Comparison of ENCODE assay signal across 29 mouse cellular contexts in genomic region chr1:80628054-80628453, GRCm38 (mm10).
DNase-seq lines count a peak whose midpoint lies in the region; ATAC-seq and TF ChIP-seq lines count a peak whose summit lies in the region.
"Had no signal": no experiment of that assay in that cellular context is flagged by ENCODE, and none has a peak within 500 bp of the region (broad histone marks: within the 10 kb centered on the region; RNA-seq: fewer than 3 reads in every experiment).

No protein-coding gene starts in this region.

- H3K27me3 ChIP-seq in splenic B cell, adult 2 months (ENCODE audit: control insufficient read depth, insufficient read depth, low read length, poor library complexity, severe bottlenecking) = no peaks in the 10 kb centered on the region
- H3K27me3 ChIP-seq: CH12.LX; embryonic facial prominence, embryonic 13.5 days; forebrain, embryonic 12.5 days; forebrain, embryonic 15.5 days; heart, embryonic 12.5 days; heart, embryonic 15.5 days; Patski had no signal

- H3K27ac ChIP-seq in bone marrow macrophage, adult 2 months (ENCODE audit: insufficient read depth, low read depth, low read length) = peak overlapping the region; percentile 32; the same call in 1 of the 2 replicates
- H3K27ac ChIP-seq: embryonic facial prominence, embryonic 10.5 days; embryonic facial prominence, embryonic 13.5 days; forebrain, embryonic 12.5 days; forebrain, embryonic 15.5 days; heart, embryonic 15.5 days; hindbrain, embryonic 14.5 days had no signal

- ATAC-seq in hematopoietic stem cell, adult 5-6 weeks (replicated peaks in 1 of 2; ENCODE audit: insufficient read depth in 1 of 2, low FRiP score in 2 of 2, low TSS enrichment in 1 of 2, low read depth in 1 of 2, poor library complexity in 2 of 2, severe bottlenecking in 2 of 2) = peak; percentile 51 to 62; a peak in 3 of 4 replicates
- ATAC-seq: forebrain, embryonic 15.5 days; Patski had no signal

- no peak for TF ChIP-seq POLR2A in bone marrow macrophage, adult 2 months (IDR thresholded peaks at IDR 0.05; ENCODE audit: borderline replicate concordance, low read depth, low read length)

- H3K4me3 ChIP-seq in bone marrow macrophage, adult 2 months (ENCODE audit: insufficient read depth, low read length) = no peak overlapping the region
- H3K4me3 ChIP-seq: embryonic facial prominence, embryonic 10.5 days; embryonic facial prominence, embryonic 13.5 days; erythroblast, embryonic 14.5 days; forebrain, embryonic 12.5 days; forebrain, embryonic 15.5 days; heart, embryonic 12.5 days; heart, embryonic 15.5 days had no signal

- peak; percentile 61 to 70 for DNase-seq in spleen, postnatal 36 days (ENCODE audit: low spot score in 2 of 2)
- no peak for DNase-seq in spleen, postnatal 10 days (ENCODE audit: low spot score in 2 of 2)
- DNase-seq in splenic B cell, adult 2 months (ENCODE audit: low read depth, low spot score) = peak; percentile 56
- no peak for DNase-seq in layer of hippocampus, adult 11-12 months (ENCODE audit: low spot score)
- no peak for DNase-seq in urinary bladder, postnatal 36 days (ENCODE audit: low spot score in 2 of 2)
- DNase-seq in heart, adult 9 months (ENCODE audit: low spot score in 2 of 2) = no peak
- DNase-seq: adrenal gland, postnatal 10 days; adrenal gland, postnatal 36 days; cerebellum, adult 11 months; cerebellum, adult 8-10 months; cerebellum, postnatal 10 days; gastrocnemius, postnatal 10 days; gastrocnemius, postnatal 36 days; heart, adult 11 months; heart, postnatal 10 days; heart, postnatal 36 days had no signal

- peaks cover 27% of the 10 kb centered on the region for H3K4me1 ChIP-seq in bone marrow macrophage, adult 2 months (ENCODE audit: control insufficient read depth, insufficient read depth, low read length)
- H3K4me1 ChIP-seq: heart, embryonic 12.5 days; heart, embryonic 15.5 days had no signal

- no peak for TF ChIP-seq CTCF in bone marrow macrophage, adult 2 months (IDR thresholded peaks at IDR 0.05; ENCODE audit: low read depth, low read length)

- H3K36me3 ChIP-seq in splenic B cell, adult 2 months (ENCODE audit: control insufficient read depth, insufficient read depth, low read length, poor library complexity, severe bottlenecking) = peaks cover 11% of the 10 kb centered on the region
- H3K36me3 ChIP-seq: embryonic facial prominence, embryonic 10.5 days; embryonic facial prominence, embryonic 13.5 days; forebrain, embryonic 12.5 days; forebrain, embryonic 15.5 days; G1E; heart, embryonic 12.5 days; heart, embryonic 15.5 days had no signal

Comparison
In these comparisons a context has a peak if more than half of its experiments do, and no peak if none do; other contexts are left out.
1. DNase-seq: peak in spleen, postnatal 36 days (2 of 2) and splenic B cell, adult 2 months (single experiment); none in spleen, postnatal 10 days (0 of 2), layer of hippocampus, adult 11-12 months (single experiment), urinary bladder, postnatal 36 days (0 of 2) and heart, adult 9 months (0 of 2).